Mouse (Mus musculus): ENCODE measurements at regions not wholly inside any gene's neighbourhood (a gene's known extent, or its start where the extent isn't known, plus 50 kb on each side); places are given as distances from the start of the nearest gene placed in this dataset.

DNA sequence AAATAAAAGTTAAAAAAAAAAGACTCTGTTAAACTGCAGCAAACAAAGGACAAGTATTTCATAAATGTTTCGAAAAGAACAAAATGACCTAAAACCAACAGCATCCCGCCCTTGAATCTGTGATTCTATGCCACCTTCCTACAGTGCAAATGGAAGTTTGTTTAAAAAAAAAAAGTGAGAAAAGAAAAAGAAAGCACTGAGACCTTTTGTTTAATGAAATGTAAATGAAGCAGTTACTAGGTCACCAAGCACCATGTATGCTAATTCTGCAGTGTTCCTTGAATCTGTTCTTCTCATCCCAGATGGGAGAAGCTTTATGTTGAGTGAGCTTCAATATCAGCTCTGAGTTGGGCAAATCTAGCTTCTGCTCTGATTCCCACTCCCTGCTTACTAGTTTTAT, 64.8 kb downstream of the Dnajb9 start:
- H3K27me3 ChIP-seq (ENCODE audit: insufficient read depth, low read length): no peaks in the 10 kb centered on the region
- no peak for ATAC-seq (ENCODE audit: low FRiP score)
- DNase-seq (ENCODE audit: low spot score): no peak
- H3K4me2 ChIP-seq (ENCODE audit: low read depth, low read length, poor library complexity, severe bottlenecking): no peak overlapping the region
- H3K27ac ChIP-seq (ENCODE audit: low read depth, low read length): no peak overlapping the region
- no peak for TF ChIP-seq CTCF (IDR thresholded peaks at IDR 0.05)
- WGBS: 94% methylated on average over 2 of the region's 2 CpGs
- H3K9me3 ChIP-seq (ENCODE audit: low read length): no peaks in the 10 kb centered on the region
- H3K9ac ChIP-seq (replicated peaks; ENCODE audit: low read length, poor library complexity, severe bottlenecking): no peak overlapping the region
- H3K36me3 ChIP-seq (ENCODE audit: insufficient read depth, low read length): no peaks in the 10 kb centered on the region
- H3K4me3 ChIP-seq (ENCODE audit: low read depth, low read length): no peak overlapping the region
- no peaks in the 10 kb centered on the region for H3K4me1 ChIP-seq (ENCODE audit: insufficient read depth, low read length)

GRCm38 (mm10) chr12:44139026-44139425, 71.1 kb downstream of the Dnajb9 start:
- H3K9ac ChIP-seq (replicated peaks; ENCODE audit: low read length, poor library complexity, severe bottlenecking): no peak overlapping the region
- DNase-seq (ENCODE audit: low spot score): no peak
- H3K9me3 ChIP-seq (ENCODE audit: low read length): no peaks in the 10 kb centered on the region
- no peaks in the 10 kb centered on the region for H3K36me3 ChIP-seq (ENCODE audit: insufficient read depth, low read length)
- no peak for ATAC-seq (ENCODE audit: low FRiP score)
- H3K27me3 ChIP-seq (ENCODE audit: insufficient read depth, low read length): no peaks in the 10 kb centered on the region
- no peaks in the 10 kb centered on the region for H3K4me1 ChIP-seq (ENCODE audit: insufficient read depth, low read length)
- H3K27ac ChIP-seq (ENCODE audit: low read depth, low read length): no peak overlapping the region
- TF ChIP-seq CTCF (IDR thresholded peaks at IDR 0.05): no peak
- WGBS: 95% methylated on average over 1 of the region's 1 CpGs
- no peak overlapping the region for H3K4me3 ChIP-seq (ENCODE audit: low read depth, low read length)
- H3K4me2 ChIP-seq (ENCODE audit: low read depth, low read length, poor library complexity, severe bottlenecking): no peak overlapping the region

DNA sequence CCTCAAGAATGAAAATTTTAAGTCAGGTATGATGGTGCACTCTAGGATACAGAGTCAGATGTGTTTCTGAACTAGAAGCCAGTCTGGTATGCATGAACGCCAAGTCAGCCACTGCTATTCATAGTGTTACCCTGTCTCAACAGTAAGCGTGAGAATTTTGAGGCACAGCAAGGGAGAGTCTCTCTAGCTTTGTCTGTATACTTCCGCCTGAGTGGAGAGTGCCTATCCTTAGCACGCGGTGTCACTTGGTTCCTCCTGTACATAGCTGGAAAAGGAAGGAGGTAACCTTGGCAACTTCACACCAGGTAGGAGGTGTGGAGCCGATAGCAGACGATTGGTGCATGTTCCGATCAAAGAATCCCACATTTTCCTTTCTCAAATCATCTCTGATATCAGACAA, 81.3 kb downstream of the Dnajb9 start:
- H3K4me2 ChIP-seq (ENCODE audit: low read depth, low read length, poor library complexity, severe bottlenecking): no peak overlapping the region
- H3K27ac ChIP-seq (ENCODE audit: low read depth, low read length): no peak overlapping the region
- TF ChIP-seq CTCF (IDR thresholded peaks at IDR 0.05): no peak
- H3K9ac ChIP-seq (replicated peaks; ENCODE audit: low read length, poor library complexity, severe bottlenecking): no peak overlapping the region
- DNase-seq (ENCODE audit: low spot score) (no peak), ATAC-seq (ENCODE audit: low FRiP score) (no peak)
- H3K4me1 ChIP-seq (ENCODE audit: insufficient read depth, low read length): no peaks in the 10 kb centered on the region
- no peaks in the 10 kb centered on the region for H3K9me3 ChIP-seq (ENCODE audit: low read length)
- no peak overlapping the region for H3K4me3 ChIP-seq (ENCODE audit: low read depth, low read length)
- 87% methylated on average over 8 of the region's 8 CpGs for WGBS
- H3K36me3 ChIP-seq (ENCODE audit: insufficient read depth, low read length): no peaks in the 10 kb centered on the region
- H3K27me3 ChIP-seq (ENCODE audit: insufficient read depth, low read length): no peaks in the 10 kb centered on the region

- peak; percentile 81 for TF ChIP-seq CTCF (IDR thresholded peaks at IDR 0.05)
- Histone ChIP-seq H3K9me3 (ENCODE audit: low read length) (no peaks in the 10 kb centered on the region), H3K27me3 (ENCODE audit: insufficient read depth, low read length) (no peaks in the 10 kb centered on the region), H3K4me1 (ENCODE audit: insufficient read depth, low read length) (no peaks in the 10 kb centered on the region), H3K36me3 (ENCODE audit: insufficient read depth, low read length) (no peaks in the 10 kb centered on the region), H3K27ac (ENCODE audit: low read depth, low read length) (no peak overlapping the region), H3K9ac (replicated peaks; ENCODE audit: low read length, poor library complexity, severe bottlenecking) (no peak overlapping the region), H3K4me3 (ENCODE audit: low read depth, low read length) (no peak overlapping the region), H3K4me2 (ENCODE audit: low read depth, low read length, poor library complexity, severe bottlenecking) (no peak overlapping the region)
- 40% methylated on average over 2 of the region's 2 CpGs for WGBS
- DNase-seq (ENCODE audit: low spot score) (peak; percentile 67), ATAC-seq (ENCODE audit: low FRiP score) (0 out of 2 replicates have a peak, but pooled peaks have one; percentile 34)
Observed at GRCm38 (mm10) chr12:44105085-44105484, 105.0 kb downstream of the Dnajb9 start.

- 93% methylated on average over 1 of the region's 1 CpGs for WGBS
Observed at GRCm38 (mm10) chr12:44099188-44099587, 110.9 kb downstream of the Dnajb9 start.

DNA sequence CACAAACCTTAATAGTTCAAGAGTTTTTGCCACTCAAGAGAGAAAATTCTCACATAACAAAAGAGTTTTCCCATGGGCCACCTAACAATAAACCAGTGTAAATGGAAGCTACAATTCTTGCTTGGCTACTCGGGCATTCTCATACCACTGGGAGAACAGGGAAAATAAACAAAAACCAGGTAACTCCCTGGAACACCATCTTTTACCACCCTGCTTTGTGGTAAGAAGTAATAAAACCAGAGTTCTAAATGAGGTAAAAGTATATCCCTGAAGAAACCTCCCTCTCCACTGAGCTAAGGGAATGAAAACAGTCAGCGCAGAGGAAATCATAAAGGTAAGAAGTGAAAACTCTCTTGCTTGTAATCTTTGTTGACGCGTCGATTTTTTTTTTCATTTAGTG, 138.4 kb downstream of the Dnajb9 start:
- 88% methylated on average over 5 of the region's 5 CpGs for WGBS
- DNase-seq (ENCODE audit: low spot score) (no peak), ATAC-seq (ENCODE audit: low FRiP score) (no peak)
- H3K9ac ChIP-seq (replicated peaks; ENCODE audit: low read length, poor library complexity, severe bottlenecking): no peak overlapping the region
- H3K4me2 ChIP-seq (ENCODE audit: low read depth, low read length, poor library complexity, severe bottlenecking): no peak overlapping the region
- H3K27me3 ChIP-seq (ENCODE audit: insufficient read depth, low read length): no peaks in the 10 kb centered on the region
- no peaks in the 10 kb centered on the region for H3K9me3 ChIP-seq (ENCODE audit: low read length)
- H3K4me1 ChIP-seq (ENCODE audit: insufficient read depth, low read length): no peaks in the 10 kb centered on the region
- no peak overlapping the region for H3K27ac ChIP-seq (ENCODE audit: low read depth, low read length)
- H3K36me3 ChIP-seq (ENCODE audit: insufficient read depth, low read length): no peaks in the 10 kb centered on the region
- H3K4me3 ChIP-seq (ENCODE audit: low read depth, low read length): no peak overlapping the region
- TF ChIP-seq CTCF (IDR thresholded peaks at IDR 0.05): no peak

More at GRCm38 (mm10) chr12:44099188-44099587, 110.9 kb downstream of the Dnajb9 start:
- H3K4me2 ChIP-seq (ENCODE audit: low read depth, low read length, poor library complexity, severe bottlenecking): no peak overlapping the region
- no peak for TF ChIP-seq CTCF (IDR thresholded peaks at IDR 0.05)
- H3K27ac ChIP-seq (ENCODE audit: low read depth, low read length): no peak overlapping the region
- H3K9ac ChIP-seq (replicated peaks; ENCODE audit: low read length, poor library complexity, severe bottlenecking): no peak overlapping the region
- H3K36me3 ChIP-seq (ENCODE audit: insufficient read depth, low read length): no peaks in the 10 kb centered on the region
- no peaks in the 10 kb centered on the region for H3K9me3 ChIP-seq (ENCODE audit: low read length)
- no peak overlapping the region for H3K4me3 ChIP-seq (ENCODE audit: low read depth, low read length)
- no peak for ATAC-seq (ENCODE audit: low FRiP score)
- no peak for DNase-seq (ENCODE audit: low spot score)
- no peaks in the 10 kb centered on the region for H3K27me3 ChIP-seq (ENCODE audit: insufficient read depth, low read length)
- no peaks in the 10 kb centered on the region for H3K4me1 ChIP-seq (ENCODE audit: insufficient read depth, low read length)

All from midbrain, postnatal 0 days (tissue).